Mouse (Mus musculus) liver (tissue): Measurements from ENCODE around the gene Gbp5.

Experiments used
- DNase-seq: peaks from one replicate; pipeline ENCODE4 v3.0.0-alpha.2; 2020; ENCODE audit warnings: mixed read lengths

Gbp5 gene

GRCm38 (mm10) chr3:142493536-142494061, at the start of gene Gbp5:
Gbp5 (plus strand) TSS chr3:142493978.
- peak; percentile 20 for DNase-seq

GRCm38 (mm10) chr3:142454198-142454597, 39.6 kb upstream of the Gbp5 start:
- no peak for DNase-seq

- DNase-seq: no peak
Observed at GRCm38 (mm10) chr3:142459241-142459640, 34.5 kb upstream of the Gbp5 start.

- no peak for DNase-seq
Observed at GRCm38 (mm10) chr3:142462764-142463751, 30.7 kb upstream of the Gbp5 start.

- no peak for DNase-seq
Observed at GRCm38 (mm10) chr3:142474349-142474983, 19.3 kb upstream of the Gbp5 start.

- peak; percentile 56 for DNase-seq
Observed at GRCm38 (mm10) chr3:142475913-142476312, 17.9 kb upstream of the Gbp5 start.

GRCm38 (mm10) chr3:142477866-142478265, 15.9 kb upstream of the Gbp5 start:
- no peak for DNase-seq

GRCm38 (mm10) chr3:142478360-142478759, 15.4 kb upstream of the Gbp5 start:
- no peak for DNase-seq

- DNase-seq: peak; percentile 51
Observed at GRCm38 (mm10) chr3:142490465-142490864, 3.3 kb upstream of the Gbp5 start.

- DNase-seq: no peak
Observed at GRCm38 (mm10) chr3:142495146-142495655, 1.4 kb downstream of the Gbp5 start.

GRCm38 (mm10) chr3:142496113-142497101, 2.6 kb downstream of the Gbp5 start:
- no peak for DNase-seq

GRCm38 (mm10) chr3:142497123-142497841, 3.5 kb downstream of the Gbp5 start:
- no peak for DNase-seq

- no peak for DNase-seq
Observed at GRCm38 (mm10) chr3:142498941-142499340, 5.2 kb downstream of the Gbp5 start.

- no peak for DNase-seq
Observed at GRCm38 (mm10) chr3:142528116-142528515, 34.3 kb downstream of the Gbp5 start.

GRCm38 (mm10) chr3:142529597-142529996, 35.8 kb downstream of the Gbp5 start:
- no peak for DNase-seq

- peak; percentile 11 for DNase-seq
Observed at GRCm38 (mm10) chr3:142530087-142530953, 36.5 kb downstream of the Gbp5 start, which contains the start of gene Gbp7. Gbp7 (plus strand) TSS chr3:142530342.

GRCm38 (mm10) chr3:142531595-142531994, 37.8 kb downstream of the Gbp5 start:
- DNase-seq: no peak

- no peak for DNase-seq
Observed at GRCm38 (mm10) chr3:142533185-142533584, 39.4 kb downstream of the Gbp5 start.

- DNase-seq: no peak
Observed at GRCm38 (mm10) chr3:142535667-142536066, 41.9 kb downstream of the Gbp5 start.

- no peak for DNase-seq
Observed at GRCm38 (mm10) chr3:142541391-142541790, 47.6 kb downstream of the Gbp5 start.
